Mouse (Mus musculus) heart, postnatal 36 days (tissue): ENCODE measurements around the gene Cdt1. TPM values are rescaled to one million over a fixed set of nuclear protein-coding genes. Genes with fewer than 3 reads are reported as not detected.
"Not testable (repeated sequence)": the region's sequence is repeated elsewhere in the genome, so short reads cannot be mapped to it uniquely, and the experiment has no call there.

Experiments
- DNase-seq, 2 experiments: peaks; one replicate each; pipeline ENCODE4 v3.0.0; 2021 to 2022
- intact Hi-C: fragments of 180-260 bp; cut with DNase I; formaldehyde crosslinking; loops from one replicate; pipeline ENCODE4 v1.15.1; 2025
- total RNA-seq, 2 experiments: library from RNA; stranded (reverse); gene quantifications; 2 replicates each; pipeline ENCODE4 v1.2.3; 2021

Gene Cdt1
- total RNA-seq, 2 experiments from 2014 or later: 2.4 to 2.5 TPM

- intact Hi-C loops: no loop called here
- DNase-seq: no peak
Observed at GRCm38 (mm10) chr8:122571750-122572267, 4.0 kb downstream of the Cdt1 start.

- intact Hi-C loops: no loop called here
Observed at GRCm38 (mm10) chr8:122572751-122573150, 4.9 kb downstream of the Cdt1 start.

GRCm38 (mm10) chr8:122573176-122573575 lies 5.4 kb downstream of the Cdt1 start:
- DNase-seq, intact Hi-C loops: not testable (repeated sequence)

More at GRCm38 (mm10) chr8:122572751-122573150, 4.9 kb downstream of the Cdt1 start:
- no peak for DNase-seq

GRCm38 (mm10) chr8:122573577-122573976 lies 5.8 kb downstream of the Cdt1 start:
- intact Hi-C loops: no loop called here
- DNase-seq: no peak

- DNase-seq: no peak
- intact Hi-C loops: loop anchor here (2.0 kb wide), 1 partner anchor 37 kb away; the partner anchor contains the start of genes Galns and Trappc2l
Observed at GRCm38 (mm10) chr8:122574264-122574663, 6.4 kb downstream of the Cdt1 start.

- intact Hi-C loops: loop anchor here (2.0 kb wide), 1 partner anchor 36 kb away; the partner anchor contains the start of genes Galns and Trappc2l
- no peak for DNase-seq
Observed at GRCm38 (mm10) chr8:122574667-122575251, 6.9 kb downstream of the Cdt1 start.

GRCm38 (mm10) chr8:122575286-122575685 lies 7.5 kb downstream of the Cdt1 start:
- no peak for DNase-seq
- intact Hi-C loops: loop anchor here (2.0 kb wide), 1 partner anchor 36 kb away; the partner anchor contains the start of genes Galns and Trappc2l

- intact Hi-C loops: loop anchor here (2.0 kb wide), 1 partner anchor 35 kb away; the partner anchor contains the start of genes Galns and Trappc2l
- DNase-seq: no peak
Observed at GRCm38 (mm10) chr8:122575735-122576647, 8.2 kb downstream of the Cdt1 start.

- intact Hi-C loops: no loop called here
- DNase-seq: peak; percentile 90 to 92
Observed at GRCm38 (mm10) chr8:122576648-122577022, 8.8 kb downstream of the Cdt1 start, which contains the start of gene Aprt. Gene Aprt, minus strand, starts transcription at chr8:122576909.

- no peak for DNase-seq
- intact Hi-C loops: no loop called here
Observed at GRCm38 (mm10) chr8:122577116-122577515, 9.3 kb downstream of the Cdt1 start.

GRCm38 (mm10) chr8:122579196-122579595 lies 11.4 kb downstream of the Cdt1 start:
- no peak for DNase-seq
- intact Hi-C loops: no loop called here

- no peak for DNase-seq
- intact Hi-C loops: no loop called here
Observed at GRCm38 (mm10) chr8:122580926-122581325, 13.1 kb downstream of the Cdt1 start.

GRCm38 (mm10) chr8:122584981-122585380 lies 17.2 kb downstream of the Cdt1 start:
- intact Hi-C loops: no loop called here
- no peak for DNase-seq

GRCm38 (mm10) chr8:122585411-122585891 lies 17.6 kb downstream of the Cdt1 start:
- intact Hi-C loops: no loop called here
- DNase-seq: no peak

GRCm38 (mm10) chr8:122586171-122586570 lies 18.4 kb downstream of the Cdt1 start:
- no peak for DNase-seq
- intact Hi-C loops: no loop called here

GRCm38 (mm10) chr8:122586749-122587148 lies 18.9 kb downstream of the Cdt1 start:
- intact Hi-C loops: no loop called here
- no peak for DNase-seq

- no peak for DNase-seq
- intact Hi-C loops: no loop called here
Observed at GRCm38 (mm10) chr8:122593240-122593639, 25.4 kb downstream of the Cdt1 start.

GRCm38 (mm10) chr8:122593783-122594507 lies 26.1 kb downstream of the Cdt1 start:
- DNase-seq: no peak
- intact Hi-C loops: no loop called here

GRCm38 (mm10) chr8:122596031-122596430 lies 28.2 kb downstream of the Cdt1 start:
- DNase-seq: no peak
- intact Hi-C loops: no loop called here

- intact Hi-C loops: no loop called here
- no peak for DNase-seq
Observed at GRCm38 (mm10) chr8:122600666-122601065, 32.9 kb downstream of the Cdt1 start.
